Mouse (Mus musculus) MEL (cell line): ENCODE results near the gene Trpm1.

Source experiments
- CTCF ChIP-seq, 3 experiments: IDR thresholded peaks in 2 of 3; conservative IDR thresholded peaks in 1 of 3; 2 replicates each; pipeline ENCODE4 v1.5.1; 2011 to 2012; ENCODE audit warnings: low read length in 3 of 3, low read depth in 2 of 3, mild to moderate bottlenecking in 2 of 3, improper control_type of control experiment in 1 of 3, inconsistent platforms in 1 of 3, mixed read lengths in 1 of 3, moderate library complexity in 1 of 3; ENCODE audit not compliant: control insufficient read depth in 1 of 3, insufficient read depth in 1 of 3, poor library complexity in 1 of 3, severe bottlenecking in 1 of 3
- E2F4 ChIP-seq: IDR thresholded peaks from 2 replicates; pipeline ENCODE4 v1.6.1; 2011; ENCODE audit warnings: low read depth, low read length, improper control_type of control experiment, borderline replicate concordance
- TCF12 ChIP-seq: IDR thresholded peaks from 2 replicates; pipeline ENCODE4 v1.6.1; 2014; ENCODE audit warnings: low read depth, mild to moderate bottlenecking, inconsistent platforms, low read length, improper control_type of control experiment, moderate library complexity

- TF ChIP-seq E2F4 (no peak), CTCF (IDR thresholded peaks at IDR 0.05 in 2 of 3, conservative IDR thresholded peaks at IDR 0.05 in 1 of 3; ENCODE audit: control insufficient read depth in 1 of 3, insufficient read depth in 1 of 3, low read depth in 2 of 3, low read length in 3 of 3, poor library complexity in 1 of 3, severe bottlenecking in 1 of 3) (no peak), TCF12 (no peak)
Observed at GRCm38 (mm10) chr7:64193476-64193875, 39.8 kb downstream of the Trpm1 start.
